Mouse (Mus musculus): Measurements from ENCODE around the gene Taar8c.
"Not testable (repeated sequence)": the region's sequence is repeated elsewhere in the genome, so short reads cannot be mapped to it uniquely, and the experiment has no call there.

Gene Taar8c

DNA sequence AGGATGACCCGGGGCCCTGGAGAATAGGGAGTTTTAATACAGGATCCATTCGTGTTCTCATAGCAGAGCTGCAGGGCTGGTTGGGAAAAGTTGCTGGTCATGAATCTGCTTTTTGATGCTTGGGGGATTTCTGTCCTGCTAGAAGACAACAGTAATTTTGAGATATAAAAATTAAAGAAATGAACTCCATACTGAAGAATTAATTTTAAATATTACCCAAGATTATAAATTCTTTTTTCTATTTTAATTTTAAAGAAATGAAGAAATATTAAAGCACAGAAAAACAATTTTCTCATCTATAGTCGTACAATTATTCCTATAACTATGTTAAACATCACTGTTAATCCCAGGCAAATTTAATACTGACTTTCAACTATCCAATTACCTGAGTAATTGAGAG, at the start of gene Taar8c:
Gene Taar8c (minus strand): TSS at position 101 of the 400 bp plus-strand sequence.
- not testable (repeated sequence) for DNase-seq

DNA sequence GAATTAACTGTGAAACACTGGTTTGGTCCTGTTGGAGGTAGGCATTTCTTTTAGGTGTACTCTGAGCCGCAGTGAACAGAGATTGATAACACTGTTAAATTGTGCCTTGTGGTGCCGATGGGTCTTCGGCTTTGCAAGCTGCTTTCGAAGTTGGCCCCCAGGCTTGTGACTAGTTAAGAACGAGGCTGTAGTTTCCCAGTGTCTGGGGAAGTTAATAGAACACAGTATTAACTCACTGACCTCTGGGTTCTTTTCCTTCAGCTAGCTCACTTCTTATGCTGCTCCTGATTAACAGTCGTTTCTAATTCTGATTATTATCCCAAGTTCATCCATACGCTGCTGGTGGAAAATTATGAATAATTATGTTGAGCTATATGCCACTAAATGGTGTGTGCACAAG, 48.4 kb upstream of the Taar8c start:
- DNase-seq: peak; percentile 70 to 84

DNA sequence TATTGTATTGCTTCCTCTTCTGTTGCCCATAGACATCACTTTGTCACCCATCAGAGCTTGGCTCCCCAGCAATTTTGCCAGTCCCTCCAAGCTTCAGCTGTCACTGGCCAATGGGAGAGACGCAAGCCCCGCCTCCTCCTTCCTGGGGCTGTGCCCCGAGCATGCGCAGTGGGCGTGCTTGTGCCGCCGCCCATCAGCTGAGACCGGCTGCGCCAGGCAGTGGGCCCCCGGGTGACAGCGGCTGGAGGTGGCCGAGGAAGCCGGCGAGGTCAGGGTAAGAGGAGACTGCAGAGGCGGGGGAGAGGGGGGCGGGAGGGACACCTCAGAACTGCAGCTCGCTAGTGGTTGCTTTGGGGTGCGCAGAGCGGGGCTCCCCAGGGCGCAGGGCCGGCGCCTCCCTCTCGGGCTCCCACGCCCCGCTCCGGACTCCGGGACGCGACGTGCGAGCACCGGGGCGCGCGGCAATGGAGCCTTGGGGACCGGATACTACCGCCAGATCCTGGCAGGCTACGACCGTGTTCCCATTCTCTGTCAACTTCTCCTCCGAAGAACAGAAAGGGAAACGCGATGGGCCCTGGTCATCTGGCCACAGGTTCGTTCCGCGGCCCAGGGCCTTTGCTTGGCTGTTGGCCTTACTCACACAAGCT, 47.5 kb upstream of the Taar8c start, which contains the start of gene Stx7:
Gene Stx7 (plus strand): TSS at position 168 of the 647 bp plus-strand sequence.
- peak; percentile 95 to 97 for DNase-seq

DNA sequence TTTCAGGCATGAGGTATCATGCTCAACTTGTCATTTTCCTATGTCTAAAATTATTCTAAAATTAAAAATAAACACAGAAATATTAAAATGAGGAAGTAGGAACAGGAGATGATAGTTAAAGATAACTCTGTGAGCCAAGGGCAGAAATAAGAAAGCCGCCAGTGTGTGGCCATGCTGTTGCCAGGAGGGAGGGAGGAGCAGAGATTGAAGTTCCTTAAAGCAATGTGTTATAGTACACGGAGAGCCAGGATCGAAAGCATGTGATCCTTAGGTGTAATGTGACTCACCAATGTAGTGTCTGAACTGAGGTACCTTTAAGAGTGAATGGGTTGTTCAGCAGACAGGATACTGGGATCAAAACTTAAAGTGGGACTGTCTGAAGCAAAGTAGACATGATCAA, 41.0 kb upstream of the Taar8c start:
- DNase-seq: no peak

DNA sequence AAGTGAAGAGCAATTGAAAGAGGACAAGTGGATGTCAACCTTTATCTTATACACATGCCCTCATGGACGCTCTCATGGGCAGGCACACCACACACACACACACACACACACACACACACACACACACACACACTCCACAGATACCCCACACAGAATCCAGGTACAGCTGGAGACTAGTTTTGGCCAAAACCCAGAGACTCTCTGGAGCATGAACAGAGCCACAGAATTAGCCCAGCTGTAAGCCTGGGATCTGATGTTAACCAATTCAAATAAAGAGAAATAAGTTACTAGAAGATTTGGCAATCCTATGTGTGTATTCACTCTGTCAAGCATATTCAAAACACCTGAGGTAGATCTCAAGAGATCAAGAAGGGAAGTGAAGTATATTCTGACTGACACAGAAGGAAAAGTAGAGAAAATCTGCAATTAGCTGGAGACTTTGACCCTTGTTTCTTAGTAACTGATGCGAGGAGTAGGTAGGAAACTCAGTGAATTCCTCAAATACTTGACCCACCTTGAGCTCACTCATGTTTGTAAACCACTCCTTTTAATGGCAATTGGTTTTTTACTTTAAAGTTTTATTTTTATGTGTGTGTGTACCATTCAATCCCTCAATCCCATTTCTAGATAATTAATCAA, 37.0 kb upstream of the Taar8c start:
- DNase-seq: peak; percentile 63 to 69

DNA sequence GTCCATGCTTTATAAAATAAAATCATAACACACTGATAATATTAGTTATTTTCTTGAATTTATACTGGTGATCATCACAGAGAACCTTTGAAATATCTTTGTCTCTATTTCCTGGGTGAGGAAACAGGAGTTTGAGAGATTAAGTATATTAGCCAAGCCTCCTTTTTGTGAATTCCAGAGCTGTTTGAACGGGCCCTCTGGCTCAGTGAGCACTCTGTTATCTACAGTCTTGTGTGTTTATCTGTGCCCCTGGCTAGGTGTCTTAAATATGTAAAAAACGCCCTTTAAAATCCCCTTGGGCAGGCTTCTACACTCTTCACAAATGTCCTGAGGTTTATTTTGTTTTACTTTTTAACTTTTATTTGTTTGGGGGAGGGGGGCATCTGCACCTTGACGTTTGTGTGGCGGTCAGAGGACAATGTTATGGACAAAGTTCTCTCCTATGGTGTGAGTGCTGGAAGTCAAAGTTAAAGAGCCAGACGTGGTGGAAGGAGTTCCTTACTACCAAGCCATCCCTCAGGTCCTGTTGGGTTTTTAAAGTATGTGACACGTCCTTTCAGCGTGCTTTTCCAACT, 32.4 kb upstream of the Taar8c start:
- peak in 1 of 2 experiments; percentile 19 for DNase-seq

DNA sequence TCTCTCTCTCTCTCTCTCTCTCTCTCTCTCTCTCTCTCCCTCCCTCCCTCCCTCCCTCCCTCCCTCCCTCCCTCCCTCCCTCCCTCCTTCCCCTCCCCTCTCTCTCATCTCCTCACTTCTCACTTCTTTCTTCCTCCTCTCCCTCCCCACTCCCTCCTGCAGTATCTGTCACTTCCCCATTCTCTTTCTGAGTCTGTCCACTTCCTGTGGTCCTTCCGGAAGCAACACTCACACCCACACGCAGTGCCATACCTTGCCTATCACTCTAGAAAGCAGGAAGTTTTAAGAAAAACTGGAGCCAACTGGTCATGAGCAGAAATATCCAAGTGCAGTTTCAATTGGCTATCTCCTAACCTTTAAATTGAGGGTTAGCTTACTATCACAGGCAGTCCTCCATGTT, 31.4 kb upstream of the Taar8c start:
- no peak for DNase-seq

DNA sequence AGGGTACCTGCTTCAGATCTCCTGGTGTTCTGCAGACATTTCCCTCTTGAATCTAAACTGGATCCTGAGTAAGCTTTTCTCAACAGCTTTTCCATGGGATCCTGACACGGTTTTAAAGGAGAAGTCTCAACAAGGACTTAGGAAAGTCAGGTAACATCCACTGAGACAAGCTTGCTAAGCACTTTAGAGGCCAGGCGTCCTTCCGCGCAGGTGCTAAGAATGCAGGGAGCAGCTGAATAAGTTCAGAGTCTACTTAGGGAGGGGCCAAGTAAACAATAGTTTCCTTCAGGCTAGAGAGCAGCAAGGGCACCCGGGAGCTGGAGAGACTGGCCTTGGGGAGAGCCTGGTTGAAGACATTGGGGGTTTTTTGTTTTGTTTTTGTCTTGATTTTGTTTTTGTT, 30.6 kb upstream of the Taar8c start:
- DNase-seq: peak; percentile 75 to 82

DNA sequence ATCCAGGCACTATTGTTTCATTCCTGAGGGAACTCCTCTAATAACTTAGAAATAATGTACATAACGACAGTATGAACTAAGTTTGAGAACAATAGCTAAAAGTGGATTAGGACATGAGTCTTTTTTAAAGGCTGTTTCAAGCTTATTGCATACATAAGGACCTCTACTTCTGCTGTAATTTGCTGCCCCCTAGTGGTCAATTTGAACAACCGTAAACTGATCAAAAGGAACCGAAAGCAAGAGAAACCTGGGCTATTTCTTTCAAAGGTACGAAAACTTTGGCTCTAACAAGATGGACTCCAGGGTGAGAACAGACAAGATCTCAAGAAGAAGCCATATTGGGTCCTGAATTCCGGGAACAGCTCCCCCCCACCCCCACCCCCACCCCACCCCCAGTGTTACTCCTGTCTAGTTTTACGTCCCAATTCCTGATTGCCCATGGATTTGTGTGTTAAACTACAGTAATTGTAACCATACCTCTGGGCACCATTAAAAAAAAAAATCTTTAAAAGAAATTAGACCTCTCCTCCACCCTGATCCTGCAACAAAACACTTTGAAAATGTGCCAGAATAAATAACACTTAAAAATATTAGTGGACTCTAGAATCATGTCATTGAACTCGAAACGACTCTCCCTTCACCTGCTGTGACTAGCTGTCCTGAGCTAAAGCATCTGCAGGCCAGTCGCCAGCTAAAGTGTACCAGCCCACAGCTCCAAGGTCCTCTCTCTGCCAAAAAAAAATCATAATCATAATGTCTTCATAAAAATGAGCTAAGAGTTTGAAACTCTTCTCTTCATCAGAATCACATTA, 29.9 kb upstream of the Taar8c start:
- peak; percentile 78 to 85 for DNase-seq

DNA sequence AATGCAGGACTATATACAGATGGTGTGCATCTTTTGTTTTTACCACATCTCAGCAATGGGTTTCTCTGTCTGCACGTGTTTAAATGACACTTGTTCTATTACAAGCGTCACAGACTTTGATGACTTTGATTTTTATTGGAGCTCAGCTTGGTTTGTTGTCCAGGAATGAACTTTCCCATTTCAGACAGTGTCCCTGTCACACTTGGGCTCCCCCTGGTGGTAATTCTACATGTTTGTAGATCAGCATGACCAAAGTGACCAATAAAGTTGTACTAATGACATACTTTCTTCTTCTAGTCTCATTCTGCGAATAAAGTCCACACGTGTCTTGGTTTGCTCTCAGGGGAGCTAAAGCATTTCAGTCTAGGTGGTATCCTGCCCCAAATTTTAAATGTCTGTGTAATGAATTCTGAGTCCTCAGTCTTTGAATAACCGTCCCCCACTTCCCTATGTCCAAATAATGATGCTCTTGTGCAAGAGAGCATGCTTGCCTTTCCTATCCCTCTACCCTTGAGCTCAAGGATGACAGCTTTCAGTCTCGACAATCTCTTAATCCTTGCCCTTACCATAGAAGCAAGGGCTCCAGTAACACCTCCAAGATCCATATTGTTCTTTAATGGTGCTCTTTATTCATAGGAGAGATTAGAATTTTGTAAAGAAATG, 9.5 kb upstream of the Taar8c start:
- DNase-seq: peak; percentile 67 to 75

DNA sequence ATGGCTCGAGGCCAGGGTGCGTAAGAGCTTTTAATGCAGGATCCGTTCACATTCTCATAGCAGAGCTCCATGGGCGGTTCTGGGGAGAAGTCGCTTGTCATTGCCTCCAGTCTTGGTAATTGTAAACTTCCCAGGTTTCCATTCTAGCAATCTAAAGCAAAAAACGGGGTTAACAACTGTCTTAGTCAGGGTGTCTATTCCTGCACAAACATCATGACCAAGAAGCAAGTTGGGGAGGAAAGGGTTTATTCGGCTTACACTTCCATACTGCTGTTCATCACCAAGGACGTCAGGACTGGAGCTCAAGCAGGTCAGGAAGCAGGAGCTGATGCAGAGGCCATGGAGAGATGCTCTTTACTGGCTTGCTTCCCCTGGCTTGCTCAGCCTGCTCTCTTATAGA, 7.7 kb upstream of the Taar8c start, which contains the start of gene Taar9:
Gene Taar9 (minus strand): TSS at position 101 of the 400 bp plus-strand sequence.
- not testable (repeated sequence) for DNase-seq

DNA sequence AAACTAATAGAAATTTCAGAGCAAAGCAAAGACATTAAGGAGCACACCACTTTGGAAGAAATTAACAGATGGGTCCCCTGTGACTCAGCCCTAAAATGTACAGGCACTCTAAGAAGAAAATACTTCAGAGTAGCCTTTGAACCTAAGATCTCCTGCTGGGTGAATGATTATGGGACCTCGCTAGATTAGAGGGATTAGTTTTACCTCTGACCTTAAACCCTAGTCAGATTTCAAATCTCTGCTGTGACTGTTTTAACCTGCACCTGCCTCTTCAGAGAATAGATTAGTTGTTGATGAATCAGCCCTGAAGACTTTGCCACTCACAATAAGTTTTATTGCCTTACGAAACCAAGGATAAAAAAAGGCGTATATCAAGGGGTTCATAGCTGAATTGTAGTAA, 6.5 kb upstream of the Taar8c start:
- DNase-seq: peak in 1 of 2 experiments; percentile 28

DNA sequence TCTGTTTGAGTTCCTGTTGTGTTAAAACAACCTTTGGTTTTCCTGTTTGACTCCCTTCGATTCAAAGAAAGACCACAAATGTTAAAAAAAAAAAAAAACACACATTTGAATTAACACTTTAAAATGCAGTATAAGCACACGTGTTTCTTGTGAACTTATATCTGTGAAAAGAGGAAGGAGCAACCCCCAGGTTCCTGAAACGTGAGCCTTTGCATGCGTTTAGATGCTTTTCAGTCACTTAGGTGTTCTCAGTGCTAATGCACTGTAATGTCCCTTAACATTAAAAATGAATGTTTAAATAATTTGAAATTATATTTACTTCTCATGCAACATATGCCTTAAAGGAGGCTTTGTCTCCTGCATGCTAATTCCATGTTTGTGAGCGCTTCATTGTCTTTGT, 6.0 kb upstream of the Taar8c start:
- no peak for DNase-seq

DNA sequence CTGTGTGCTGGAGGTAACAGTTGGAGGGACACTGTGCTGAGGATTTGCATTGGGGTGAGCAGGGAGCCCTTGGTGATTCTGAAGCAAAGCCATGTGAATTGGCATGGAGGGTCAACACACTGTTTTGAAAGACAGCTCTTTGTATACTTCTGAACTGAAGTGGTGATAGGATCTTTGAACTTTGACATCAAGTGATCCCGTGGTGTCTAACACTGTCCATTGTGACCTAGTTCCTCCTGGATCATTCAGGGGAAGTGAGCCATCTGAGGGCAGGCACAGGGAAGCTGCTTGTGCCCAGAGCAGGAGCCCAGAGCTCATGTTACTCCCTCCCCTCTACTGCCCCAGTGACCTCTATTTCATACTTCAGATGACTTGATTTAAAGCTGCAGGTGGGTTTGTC, 1.6 kb upstream of the Taar8c start:
- DNase-seq: not testable (repeated sequence)

DNA sequence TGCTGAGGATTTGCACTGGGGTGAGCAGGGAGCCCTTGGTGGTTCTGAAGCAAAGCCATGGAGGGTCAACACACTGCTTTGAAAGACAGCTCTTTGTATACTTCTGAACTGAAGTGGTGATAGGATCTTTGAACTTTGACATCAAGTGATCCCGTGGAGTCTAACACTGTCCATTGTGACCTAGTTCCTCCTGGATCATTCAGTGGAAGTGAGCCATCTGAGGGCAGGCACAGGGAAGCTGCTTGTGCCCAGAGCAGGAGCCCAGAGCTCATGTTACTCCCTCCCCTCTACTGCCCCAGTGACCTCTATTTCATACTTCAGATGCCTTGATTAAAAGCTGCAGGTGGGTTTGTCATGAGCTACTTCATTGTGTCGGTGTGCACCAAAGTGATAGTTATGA, 4.7 kb downstream of the Taar8c start:
- peak in 1 of 2 experiments; percentile 6 for DNase-seq

DNA sequence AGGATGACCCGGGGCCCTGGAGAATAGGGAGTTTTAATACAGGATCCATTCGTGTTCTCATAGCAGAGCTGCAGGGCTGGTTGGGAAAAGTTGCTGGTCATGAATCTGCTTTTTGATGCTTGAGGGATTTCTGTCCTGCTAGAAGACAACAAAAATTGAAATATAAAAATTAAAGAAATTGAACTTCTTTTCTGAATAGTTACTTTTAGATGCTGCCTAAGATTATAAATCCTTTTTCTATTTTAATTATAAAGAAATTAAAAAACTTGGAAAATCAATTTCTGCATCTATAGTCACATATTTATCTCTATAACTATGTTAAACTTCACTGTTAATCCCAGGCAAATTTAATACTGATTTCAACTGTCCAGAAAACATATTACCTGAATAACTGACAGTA, 9.5 kb downstream of the Taar8c start, which contains the start of gene Taar8b:
Gene Taar8b (minus strand): TSS at position 101 of the 400 bp plus-strand sequence.
- no peak for DNase-seq

DNA sequence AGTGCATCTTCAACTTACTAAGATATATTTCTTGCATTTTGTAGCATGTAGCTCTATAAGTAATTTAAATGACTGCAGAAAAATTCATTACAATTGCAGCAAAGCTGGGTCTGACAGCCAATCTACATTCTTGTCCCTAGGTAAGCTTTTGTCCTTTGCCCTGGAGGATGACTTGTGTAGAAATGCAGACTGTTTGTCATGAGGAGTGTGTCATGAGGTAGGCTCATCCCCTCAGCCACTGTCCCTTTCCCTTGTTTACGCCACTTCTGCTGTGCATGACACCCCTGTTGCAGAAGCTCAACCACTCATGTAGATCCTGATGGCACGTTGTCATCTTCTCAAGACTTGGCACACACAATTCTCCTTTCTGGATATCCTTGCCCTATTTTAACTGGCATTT, 14.5 kb downstream of the Taar8c start:
- no peak for DNase-seq

DNA sequence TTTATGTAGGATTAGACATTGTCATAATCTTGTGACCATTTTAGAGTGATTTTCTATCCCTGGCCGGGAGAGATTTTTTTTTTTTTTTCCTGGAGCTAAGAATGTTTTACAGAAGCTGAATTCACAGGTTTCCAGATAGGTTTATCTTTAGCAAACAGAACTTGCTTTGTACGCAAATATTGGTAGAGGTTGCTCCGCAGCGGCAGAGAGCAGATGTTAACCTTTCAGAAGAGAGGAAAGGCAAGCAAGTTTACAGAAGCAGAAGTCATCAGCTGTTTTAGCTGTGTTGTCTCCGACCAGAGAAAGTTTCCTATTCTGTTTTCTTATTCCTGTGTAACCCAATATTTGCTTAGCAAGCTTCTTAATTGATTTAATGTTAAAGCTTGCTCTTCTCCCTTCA, 15.2 kb downstream of the Taar8c start:
- no peak for DNase-seq

DNA sequence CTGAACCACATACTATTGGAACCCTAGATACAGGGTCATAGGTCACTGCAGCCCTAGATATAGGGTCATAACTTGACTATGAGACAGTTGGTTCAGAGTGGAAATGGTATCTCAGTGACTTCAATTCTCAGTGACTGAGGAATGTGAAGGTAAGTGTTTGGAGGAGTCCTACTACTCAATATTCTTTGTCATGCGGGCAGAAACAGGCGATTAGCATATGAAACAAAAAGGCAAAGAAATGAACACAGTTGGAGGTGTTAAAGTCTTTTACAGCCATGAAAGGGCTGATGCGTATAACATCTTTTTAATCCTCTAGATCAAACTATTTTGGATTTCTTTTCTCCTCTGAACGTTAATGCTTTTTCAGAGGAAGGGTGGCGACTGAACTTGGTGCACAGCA, 15.8 kb downstream of the Taar8c start:
- no peak for DNase-seq

DNA sequence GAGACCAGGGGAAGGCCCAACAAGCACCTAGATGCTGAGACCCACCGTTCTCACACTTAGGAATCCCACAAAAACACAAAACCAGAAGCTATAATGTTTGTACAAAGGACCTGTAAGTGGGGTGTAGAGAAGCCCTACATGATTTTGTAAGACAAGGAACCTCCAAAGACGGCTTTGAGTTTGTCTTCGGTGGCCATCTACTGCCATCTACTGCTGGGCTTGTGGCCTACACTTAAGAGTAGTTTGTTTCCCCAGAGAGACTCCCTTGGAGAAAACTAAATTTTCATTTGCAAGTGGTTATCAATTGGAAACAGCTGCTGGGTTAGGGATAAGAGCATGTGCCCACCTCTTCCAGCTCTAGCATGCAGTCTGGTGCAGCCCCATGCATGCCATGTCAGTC, 21.5 kb downstream of the Taar8c start:
- peak; percentile 40 to 68 for DNase-seq

DNA sequence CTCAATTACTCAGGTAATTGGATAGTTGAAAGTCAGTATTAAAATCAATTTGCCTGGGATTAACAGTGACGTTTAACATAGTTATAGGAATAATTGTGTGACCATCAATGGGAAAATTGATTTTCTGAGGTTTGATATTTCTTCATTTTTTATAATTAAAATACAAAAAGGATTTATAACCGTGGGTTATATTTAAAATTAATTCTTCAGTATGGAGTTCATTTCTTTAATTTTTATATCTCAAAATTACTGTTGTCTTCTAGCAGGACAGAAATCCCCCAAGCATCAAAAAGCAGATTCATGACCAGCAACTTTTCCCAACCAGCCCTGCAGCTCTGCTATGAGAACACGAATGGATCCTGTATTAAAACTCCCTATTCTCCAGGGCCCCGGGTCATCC, 25.5 kb downstream of the Taar8c start, which contains the start of gene Taar8a:
Gene Taar8a (plus strand): TSS at position 301 of the 400 bp plus-strand sequence.
- not testable (repeated sequence) for DNase-seq

DNA sequence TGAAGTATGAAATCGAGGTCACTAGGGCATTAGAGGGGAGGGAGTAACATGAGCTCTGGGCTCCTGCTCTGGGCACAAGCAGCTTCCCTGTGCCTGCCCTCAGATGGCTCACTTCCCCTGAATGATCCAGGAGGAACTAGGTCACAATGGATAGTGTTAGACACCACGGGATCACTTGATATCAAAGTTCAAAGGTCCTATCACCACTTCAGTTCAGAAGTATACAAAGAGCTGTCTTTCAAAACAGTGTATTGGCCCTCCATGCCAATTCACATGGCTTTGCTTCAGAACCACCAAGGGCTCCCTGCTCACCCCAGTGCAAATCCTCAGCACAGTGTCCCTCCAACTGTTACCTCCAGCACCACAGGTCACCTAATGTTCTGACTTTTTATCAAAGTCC, 27.0 kb downstream of the Taar8c start:
- not testable (repeated sequence) for DNase-seq

Data from kidney, postnatal 36 days (tissue).